ENCODE assay signal across 11 mouse cellular contexts in genomic region chr8:77481791-77482190, GRCm38 (mm10). TPM values are rescaled to one million over a fixed set of nuclear protein-coding genes. Genes with fewer than 3 reads are reported as not detected.
DNase-seq lines count a peak whose midpoint lies in the region; ATAC-seq and TF ChIP-seq lines count a peak whose summit lies in the region.
"Had no signal": no experiment of that assay in that cellular context is flagged by ENCODE, and none has a peak within 500 bp of the region (broad histone marks: within the 10 kb centered on the region; RNA-seq: fewer than 3 reads in every experiment).

No protein-coding gene starts in this region.

- peaks cover 21% of the 10 kb centered on the region for H3K36me3 ChIP-seq in megakaryocyte, embryonic 14.5 days (replicated peaks; ENCODE audit: low read length)
- H3K36me3 ChIP-seq in heart, embryonic 13.5 days = no peaks in the 10 kb centered on the region
- no peaks in the 10 kb centered on the region for H3K36me3 ChIP-seq in stomach, postnatal 0 days (ENCODE audit: control insufficient read depth, insufficient read depth, low read length)
- H3K36me3 ChIP-seq: embryonic facial prominence, embryonic 12.5 days had no signal

- H3K9me3 ChIP-seq in megakaryocyte, embryonic 14.5 days = no peaks in the 10 kb centered on the region
- no peaks in the 10 kb centered on the region for H3K9me3 ChIP-seq in heart, embryonic 13.5 days
- H3K9me3 ChIP-seq in stomach, postnatal 0 days (ENCODE audit: control insufficient read depth, low read length) = no peaks in the 10 kb centered on the region
- H3K9me3 ChIP-seq: embryonic facial prominence, embryonic 12.5 days had no signal

- peak overlapping the region; percentile 37; the same call in 1 of the 2 replicates for H3K9ac ChIP-seq in heart, embryonic 13.5 days
- no peak overlapping the region for H3K9ac ChIP-seq in stomach, postnatal 0 days (ENCODE audit: low read length)
- H3K9ac ChIP-seq: embryonic facial prominence, embryonic 12.5 days had no signal

- peak overlapping the region; percentile 87 for H3K4me3 ChIP-seq in megakaryocyte, embryonic 14.5 days (replicated peaks)
- no peak overlapping the region for H3K4me3 ChIP-seq in heart, embryonic 13.5 days
- no peak overlapping the region for H3K4me3 ChIP-seq in stomach, postnatal 0 days (ENCODE audit: low read depth, low read length)
- H3K4me3 ChIP-seq: embryonic facial prominence, embryonic 12.5 days had no signal

- ATAC-seq in frontal cortex, adult (ENCODE audit: low TSS enrichment) = 0 out of 2 replicates have a peak, but pooled peaks have one; percentile 18
- no peak for ATAC-seq in megakaryocyte, adult 5-6 weeks (ENCODE audit: poor library complexity, severe bottlenecking)
- no peak for ATAC-seq in heart, embryonic 13.5 days (ENCODE audit: extremely low read depth, insufficient number of reproducible peaks, low FRiP score, low TSS enrichment)
- no peak for ATAC-seq in stomach, postnatal 0 days (ENCODE audit: low FRiP score, low TSS enrichment)

- DNase-seq in frontal cortex, adult 2 months (ENCODE audit: extremely low spot score in 1 of 2, low spot score in 1 of 2) = no peak
- no peak for DNase-seq in stomach, postnatal 0 days (ENCODE audit: low spot score)
- DNase-seq in frontal cortex, postnatal 36 days (ENCODE audit: low spot score in 2 of 2) = no peak
- DNase-seq in MN1 (ENCODE audit: low spot score) = no peak
- DNase-seq: kidney, adult 8-10 months; lung, adult 18-20 months had no signal

- H3K4me2 ChIP-seq in heart, embryonic 13.5 days = peak overlapping the region; percentile 30
- H3K4me2 ChIP-seq in stomach, postnatal 0 days (replicated peaks; ENCODE audit: low read depth) = no peak overlapping the region
- H3K4me2 ChIP-seq: embryonic facial prominence, embryonic 12.5 days had no signal

- H3K4me1 ChIP-seq in megakaryocyte, embryonic 14.5 days = peaks cover 96% of the 10 kb centered on the region
- H3K4me1 ChIP-seq in heart, embryonic 13.5 days = peaks cover 90% of the 10 kb centered on the region
- peaks cover 13% of the 10 kb centered on the region for H3K4me1 ChIP-seq in stomach, postnatal 0 days (replicated peaks; ENCODE audit: control insufficient read depth, insufficient read depth)

- H3K27ac ChIP-seq in heart, embryonic 13.5 days (replicated peaks) = peak overlapping the region; percentile 63
- peak overlapping the region; percentile 69 for H3K27ac ChIP-seq in stomach, postnatal 0 days (replicated peaks)
- H3K27ac ChIP-seq: embryonic facial prominence, embryonic 12.5 days had no signal

- TF ChIP-seq CTCF in stomach, postnatal 0 days (IDR thresholded peaks at IDR 0.05; ENCODE audit: low read depth) = no peak

- 36% methylated on average over 6 of the region's 6 CpGs for WGBS in heart, embryonic 13.5 days
- WGBS in stomach, postnatal 0 days = 39% methylated on average over 6 of the region's 6 CpGs

- no peaks in the 10 kb centered on the region for H3K27me3 ChIP-seq in megakaryocyte, embryonic 14.5 days (replicated peaks)
- no peaks in the 10 kb centered on the region for H3K27me3 ChIP-seq in heart, embryonic 13.5 days (replicated peaks)
- H3K27me3 ChIP-seq in stomach, postnatal 0 days (ENCODE audit: control insufficient read depth, insufficient read depth, low read length) = no peaks in the 10 kb centered on the region
- H3K27me3 ChIP-seq: embryonic facial prominence, embryonic 12.5 days had no signal

- no peak for TF ChIP-seq EP300 in stomach, postnatal 0 days (optimal IDR thresholded peaks at IDR 0.05)

RNA-seq across cellular contexts. Expression of gene Arhgap10, which starts 36.0 kb away (rescaled TPM):
- polyA plus RNA-seq in frontal cortex, adult 2 months (2012; rRNA removed) = 17.4 and 19.2 TPM in 2 replicates
- polyA plus RNA-seq in megakaryocyte, embryonic 14.5 days (2012; ENCODE audit: insufficient read depth, low replicate concordance) = 88.6 and 107 TPM in 2 replicates
- 3.9 and 5.2 TPM in 2 replicates for total RNA-seq in megakaryocyte, adult 5-6 weeks (2015)
- 7.7 and 11.7 TPM in 2 replicates for total RNA-seq in megakaryocyte, adult 5-6 weeks (2017)
- polyA plus RNA-seq in heart, embryonic 13.5 days (2015; fragmentation: Nextera tagmentation; extraction: Ambion mirVana) = 20.3 and 20.7 TPM in 2 replicates
- 18.8 TPM in 2 replicates for polyA plus RNA-seq in stomach, postnatal 0 days (2015; fragmentation: Nextera tagmentation; extraction: Ambion mirVana)
